Mouse (Mus musculus) ES-CJ7 (cell line): Measurements from ENCODE around the gene Gm4175.
"Not testable (repeated sequence)": the region's sequence is repeated elsewhere in the genome, so short reads cannot be mapped to it uniquely, and the experiment has no call there.

Experiments
- DNase-seq: peaks from one replicate; pipeline ENCODE4 v3.0.0; 2011; ENCODE audit warnings: low read depth, low spot score

The Gm4175 gene

DNA sequence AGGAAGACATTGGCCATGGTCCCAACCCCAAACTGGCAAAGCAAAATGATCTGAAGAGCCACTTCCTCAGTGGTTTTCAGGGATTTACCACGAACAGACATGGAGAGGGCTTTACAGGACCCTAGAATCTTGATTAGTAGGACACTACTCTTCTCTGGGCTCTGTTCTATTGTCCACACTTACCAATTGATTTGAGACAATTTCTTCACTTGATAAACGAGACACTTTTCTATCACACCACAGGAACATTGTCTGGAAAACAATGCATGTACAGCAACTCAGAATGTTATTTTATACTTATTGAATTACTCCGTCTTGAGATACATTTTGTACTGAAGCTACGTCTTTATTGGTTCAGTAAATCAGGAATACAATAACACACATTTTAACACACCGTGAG is at the start of gene Gm4175:
TSS of gene Gm4175 (minus strand) at position 101 of the 400 bp plus-strand sequence.
- not testable (repeated sequence) for DNase-seq

DNA sequence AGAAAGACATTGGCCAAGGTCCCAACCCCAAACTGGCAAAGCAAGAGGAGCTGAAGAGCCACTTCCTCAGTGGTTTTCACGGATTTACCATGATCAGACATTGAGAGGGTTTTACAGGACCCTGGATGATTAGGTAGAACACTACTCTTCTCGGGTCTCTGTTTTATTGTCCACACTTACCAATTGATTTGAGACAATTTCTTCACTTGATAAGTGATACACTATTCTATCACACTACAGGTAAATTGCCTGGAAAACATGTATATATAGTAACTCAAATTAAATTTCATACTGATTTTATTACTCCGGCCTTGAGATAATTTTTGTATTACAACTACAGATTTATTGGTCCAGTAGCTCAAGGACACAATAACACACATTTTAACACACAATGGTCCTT is 35.4 kb upstream of the Gm4175 start, which contains the start of gene Gm4177:
TSS of gene Gm4177 (minus strand) at position 101 of the 400 bp plus-strand sequence.
- DNase-seq: not testable (repeated sequence)
